Mouse (Mus musculus) cerebellum, adult 2 months (tissue): Measurements from ENCODE around the gene Bpifb3. TPM values are rescaled to one million over a fixed set of nuclear protein-coding genes. Genes with fewer than 3 reads are reported as not detected.

ENCODE experiments used
- DNase-seq, 2 experiments: peaks; one replicate each; pipeline ENCODE4 v3.0.0; 2021
- H3K27ac ChIP-seq: fragments of 200-500 bp; 2 replicates; pipeline ENCODE4 v1.5.1; 2012; ENCODE audit warnings: low read length, control low read depth, inconsistent platforms; ENCODE audit not compliant: insufficient read depth
- H3K27me3 ChIP-seq: fragments of 200-500 bp; 2 replicates; pipeline ENCODE4 v1.6.1; 2012; ENCODE audit warnings: inconsistent platforms, mild to moderate bottlenecking, low read length, moderate library complexity; ENCODE audit not compliant: control insufficient read depth, insufficient read depth
- H3K4me1 ChIP-seq: fragments of 200-500 bp; 2 replicates; pipeline ENCODE4 v1.6.1; 2011; ENCODE audit warnings: low read length; ENCODE audit not compliant: control insufficient read depth, insufficient read depth
- H3K4me3 ChIP-seq: fragments of 200-500 bp; replicated peaks from 2 replicates; pipeline ENCODE3; 2011; ENCODE audit warnings: mild to moderate bottlenecking, low read depth, low read length, control low read depth; ENCODE audit not compliant: insufficient read depth
- CTCF ChIP-seq: fragments of 200-500 bp; IDR thresholded peaks from 2 replicates; pipeline ENCODE4 v1.5.1; 2011; ENCODE audit warnings: low read depth, mild to moderate bottlenecking, control low read depth, low read length, moderate library complexity, borderline replicate concordance; ENCODE audit not compliant: insufficient read depth
- POLR2A ChIP-seq: fragments of 200-500 bp; IDR thresholded peaks from 2 replicates; pipeline ENCODE4 v1.6.1; 2011; ENCODE audit warnings: low read length, control low read depth, borderline replicate concordance; ENCODE audit not compliant: insufficient read depth
- WGBS: fragments of 180-500 bp; shearing (Covaris S2); methylation state at CpG from one replicate; pipeline ENCODE4 v1.1.7; 2018; 5-methylcytosine and 5-hydroxymethylcytosine counted together
- polyA plus RNA-seq: library from polyadenylated mRNA; depleted of rRNA; stranded (reverse); fragments of >200 nt; gene quantifications from 2 replicates; pipeline ENCODE4 v1.2.3, GENCODE M21; 2012; rRNA removed

The Bpifb3 gene
- polyA plus RNA-seq, 1 experiment, result not detected

- Histone ChIP-seq H3K27me3 (no peaks in the 10 kb centered on the region), H3K4me1 (0 out of 2 replicates have a peak, but pooled peaks cover 3% of the 10 kb centered on the region), H3K4me3 (no peak overlapping the region), H3K27ac (no peak overlapping the region)
- peak in 1 of 2 experiments; percentile 32 for DNase-seq
- TF ChIP-seq POLR2A, result no peak
- TF ChIP-seq CTCF, result peak; percentile 51; the same call in 1 of the 2 replicates
- 14% methylated on average over 6 of the region's 6 CpGs for WGBS
Observed at GRCm38 (mm10) chr2:153953836-153954235, 35.8 kb downstream of the Bpifb3 start.

GRCm38 (mm10) chr2:153962821-153963331 is 44.8 kb downstream of the Bpifb3 start:
- DNase-seq, result peak; percentile 77 to 78
- peak overlapping the region; percentile 99 for H3K27ac ChIP-seq
- H3K4me1 ChIP-seq, result peaks cover 22% of the 10 kb centered on the region
- H3K27me3 ChIP-seq, result no peaks in the 10 kb centered on the region
- 18% methylated on average over 4 of the region's 4 CpGs for WGBS
- no peak for TF ChIP-seq POLR2A
- TF ChIP-seq CTCF, result no peak
- H3K4me3 ChIP-seq, result no peak overlapping the region

GRCm38 (mm10) chr2:153963334-153963733 is 45.3 kb downstream of the Bpifb3 start:
- Histone ChIP-seq H3K27ac (peak overlapping the region; percentile 20; the same call in 1 of the 2 replicates), H3K27me3 (no peaks in the 10 kb centered on the region), H3K4me1 (peaks cover 22% of the 10 kb centered on the region), H3K4me3 (no peak overlapping the region)
- 15% methylated on average over 1 of the region's 1 CpGs for WGBS
- DNase-seq, result peak; percentile 95 to 97
- TF ChIP-seq CTCF (peak; percentile 7; the same call in 1 of the 2 replicates), POLR2A (no peak)

GRCm38 (mm10) chr2:153970221-153970620 is 52.2 kb downstream of the Bpifb3 start:
- no peak for DNase-seq
- TF ChIP-seq CTCF (no peak), POLR2A (no peak)
- 77% methylated on average over 5 of the region's 5 CpGs for WGBS
- Histone ChIP-seq H3K4me3 (no peak overlapping the region), H3K27ac (no peak overlapping the region), H3K27me3 (no peaks in the 10 kb centered on the region), H3K4me1 (no peaks in the 10 kb centered on the region)

GRCm38 (mm10) chr2:153974582-153974981 is 56.6 kb downstream of the Bpifb3 start, which contains the start of gene Bpifa6:
Bpifa6 (plus strand) TSS chr2:153974945.
- 88% methylated on average over 5 of the region's 5 CpGs for WGBS
- Histone ChIP-seq H3K4me1 (no peaks in the 10 kb centered on the region), H3K27me3 (no peaks in the 10 kb centered on the region)

More at GRCm38 (mm10) chr2:153974582-153974981, 56.6 kb downstream of the Bpifb3 start, which contains the start of gene Bpifa6:
- no peak within 1 kb of the TSS for H3K4me3 ChIP-seq
- no peak for DNase-seq
- no peak within 1 kb of the TSS for H3K27ac ChIP-seq
- TF ChIP-seq POLR2A (no peak), CTCF (no peak)

Other genes with a start within 250 kb of the Bpifb3 start
- gene Dnmt3c, start 221.6 kb upstream of the Bpifb3 start, polyA plus RNA-seq, result 0.06 and 0.10 TPM in 2 replicates
- gene Mapre1, start 177.0 kb upstream of the Bpifb3 start, polyA plus RNA-seq, result 19.6 and 22.8 TPM in 2 replicates
- 0.23 and 0.29 TPM in 2 replicates for gene Efcab8, start 138.3 kb upstream of the Bpifb3 start, polyA plus RNA-seq
- not detected in 2 replicates for gene Sun5, start 47.1 kb upstream of the Bpifb3 start, polyA plus RNA-seq
- 0.31 and 0.59 TPM in 2 replicates for gene Bpifb2, start 43.2 kb upstream of the Bpifb3 start, polyA plus RNA-seq
- 0.16 and 0.22 TPM in 2 replicates for gene Bpifb6, start 17.8 kb upstream of the Bpifb3 start, polyA plus RNA-seq
- gene Bpifb4, start 20.0 kb downstream of the Bpifb3 start, polyA plus RNA-seq, result 0.05 and 0.13 TPM in 2 replicates
- not detected in 2 replicates for gene Bpifa6, start 56.7 kb downstream of the Bpifb3 start, polyA plus RNA-seq
- gene Bpifa2, start 90.0 kb downstream of the Bpifb3 start, polyA plus RNA-seq, result not detected in 2 replicates
- gene Bpifa3, start 212.1 kb downstream of the Bpifb3 start, polyA plus RNA-seq, result not detected in 2 replicates
- not detected in 2 replicates for gene Bpifa1, start 224.7 kb downstream of the Bpifb3 start, polyA plus RNA-seq
- 0.88 and 0.90 TPM in 2 replicates for gene Bpifa5, start 244.4 kb downstream of the Bpifb3 start, polyA plus RNA-seq